Mouse (Mus musculus): ENCODE measurements around the gene Gda.

DNA sequence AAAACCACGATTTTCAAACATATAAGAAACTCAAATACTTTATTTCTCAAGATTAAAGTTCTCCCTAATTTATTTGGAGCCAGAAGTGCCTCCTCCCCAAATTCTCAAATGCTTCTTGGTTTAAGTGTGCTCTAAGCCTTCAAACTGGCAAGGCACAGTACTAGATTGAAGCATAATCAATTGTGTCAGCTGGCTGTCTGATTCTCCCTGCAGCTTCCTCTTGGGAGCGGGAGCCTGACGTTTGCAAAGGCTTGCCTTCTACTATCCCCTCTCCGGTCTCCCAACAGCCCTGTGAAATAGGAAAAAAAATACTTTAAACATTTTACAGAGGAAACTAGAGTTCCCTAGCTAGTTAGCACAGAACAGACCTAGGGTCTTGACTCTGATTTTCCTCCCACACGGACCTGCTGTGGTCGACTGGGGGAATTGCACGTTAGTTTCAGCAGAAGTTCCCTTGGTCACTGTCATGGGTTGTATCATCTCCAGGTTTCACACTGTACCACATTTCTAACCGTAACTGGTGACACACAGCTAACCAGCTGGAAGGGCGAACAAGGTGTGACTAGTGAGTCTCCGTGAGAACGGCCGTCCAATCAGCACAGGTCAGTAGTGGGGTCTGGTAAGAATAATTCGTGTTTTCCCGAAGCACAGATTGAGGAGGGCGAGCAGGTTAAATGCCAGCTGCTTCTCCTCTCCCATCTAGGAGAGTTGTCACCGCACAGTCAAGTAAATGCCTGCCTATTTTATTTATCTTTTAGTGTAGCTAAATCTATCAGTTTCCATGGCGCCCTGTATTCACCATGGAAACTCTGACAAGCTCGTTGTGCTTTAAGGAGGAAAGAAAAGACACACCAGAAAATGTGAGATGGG, 6.2 kb upstream of the Gda start:
- no peak for TF ChIP-seq CTCF (IDR thresholded peaks at IDR 0.05; ENCODE audit: control insufficient read depth, insufficient read depth, insufficient replicate concordance, low read depth, low read length)
- TF ChIP-seq POLR2A (IDR thresholded peaks at IDR 0.05; ENCODE audit: control insufficient read depth, low read depth, low read length) = no peak

All from testis, adult 2 months (tissue).